Mouse (Mus musculus): ENCODE results near the gene Mr1.

Mr1 gene

GRCm38 (mm10) chr1:155126716-155127115 lies 19.9 kb downstream of the Mr1 start:
- DNase-seq: no peak

- DNase-seq: no peak
Observed at GRCm38 (mm10) chr1:155124397-155124796, 22.2 kb downstream of the Mr1 start.

- DNase-seq: no peak
Observed at GRCm38 (mm10) chr1:155121977-155122939, 24.4 kb downstream of the Mr1 start.

- no peak for DNase-seq
Observed at GRCm38 (mm10) chr1:155119719-155120118, 26.9 kb downstream of the Mr1 start.

GRCm38 (mm10) chr1:155113946-155114345 lies 32.7 kb downstream of the Mr1 start:
- DNase-seq: no peak

GRCm38 (mm10) chr1:155112875-155113274 lies 33.7 kb downstream of the Mr1 start:
- no peak for DNase-seq

- DNase-seq: no peak
Observed at GRCm38 (mm10) chr1:155112118-155112517, 34.5 kb downstream of the Mr1 start.

- no peak for DNase-seq
Observed at GRCm38 (mm10) chr1:155111491-155111890, 35.1 kb downstream of the Mr1 start.

- no peak for DNase-seq
Observed at GRCm38 (mm10) chr1:155109387-155110350, 36.9 kb downstream of the Mr1 start.

- no peak for DNase-seq
Observed at GRCm38 (mm10) chr1:155108412-155108811, 38.2 kb downstream of the Mr1 start.

GRCm38 (mm10) chr1:155107843-155108242 lies 38.8 kb downstream of the Mr1 start:
- DNase-seq: no peak

GRCm38 (mm10) chr1:155106310-155106709 lies 40.3 kb downstream of the Mr1 start:
- DNase-seq: no peak

GRCm38 (mm10) chr1:155103991-155104390 lies 42.6 kb downstream of the Mr1 start:
- DNase-seq: no peak

GRCm38 (mm10) chr1:155102631-155103030 lies 44.0 kb downstream of the Mr1 start:
- DNase-seq: no peak

- peak; percentile 95 to 96 for DNase-seq
Observed at GRCm38 (mm10) chr1:155099280-155099848, 47.2 kb downstream of the Mr1 start, which contains the start of gene Ier5. Ier5 (minus strand) TSS chr1:155099636.

GRCm38 (mm10) chr1:155098486-155099279 lies 47.9 kb downstream of the Mr1 start:
- peak; percentile 78 to 79 for DNase-seq

- peak; percentile 73 to 79 for DNase-seq
Observed at GRCm38 (mm10) chr1:155097931-155098485, 48.6 kb downstream of the Mr1 start.

- DNase-seq: no peak
Observed at GRCm38 (mm10) chr1:155097354-155097753, 49.3 kb downstream of the Mr1 start.

- DNase-seq: no peak
Observed at GRCm38 (mm10) chr1:155096620-155097261, 49.9 kb downstream of the Mr1 start.

GRCm38 (mm10) chr1:155093971-155094707 lies 52.5 kb downstream of the Mr1 start:
- DNase-seq: no peak
